Mouse (Mus musculus): ENCODE data around the gene Arih1. TPM values are rescaled to one million over a fixed set of nuclear protein-coding genes. Genes with fewer than 3 reads are reported as not detected.

Arih1 gene
- polyA plus RNA-seq, 1 experiment, result 27.9 TPM

DNA sequence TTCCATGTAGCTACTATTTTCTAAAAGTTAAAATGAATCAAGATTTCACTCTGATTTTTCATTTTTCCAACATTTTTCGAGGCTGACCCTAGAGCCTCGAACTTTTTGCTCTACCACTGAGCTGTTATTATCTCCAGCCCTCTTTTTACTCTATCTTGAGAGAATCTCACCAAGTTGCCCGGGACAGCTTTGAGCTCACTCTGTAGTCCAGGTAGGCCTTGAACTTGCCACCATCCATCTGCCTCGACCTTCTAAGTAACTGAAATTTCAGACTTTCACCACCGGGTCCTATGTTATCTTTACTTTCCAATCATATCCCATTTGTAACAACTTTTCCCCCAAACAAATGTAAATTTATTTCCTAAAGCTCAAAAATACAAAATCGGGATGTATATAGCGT, 1.7 kb downstream of the Arih1 start:
- 2% methylated on average over 7 of the region's 7 CpGs for WGBS
- TF ChIP-seq POLR2A (IDR thresholded peaks at IDR 0.05; ENCODE audit: borderline replicate concordance, control insufficient read depth, low read depth, low read length), result no peak
- H3K27ac ChIP-seq (ENCODE audit: control insufficient read depth, insufficient read depth, low read depth, low read length, poor library complexity), result no peak overlapping the region
- H3K4me3 ChIP-seq (replicated peaks; ENCODE audit: control insufficient read depth, low read depth, low read length), result peak overlapping the region; percentile 46
- H3K4me1 ChIP-seq (ENCODE audit: control insufficient read depth, insufficient read depth, low read length), result no peaks in the 10 kb centered on the region; the same call in 1 of the 2 replicates

DNA sequence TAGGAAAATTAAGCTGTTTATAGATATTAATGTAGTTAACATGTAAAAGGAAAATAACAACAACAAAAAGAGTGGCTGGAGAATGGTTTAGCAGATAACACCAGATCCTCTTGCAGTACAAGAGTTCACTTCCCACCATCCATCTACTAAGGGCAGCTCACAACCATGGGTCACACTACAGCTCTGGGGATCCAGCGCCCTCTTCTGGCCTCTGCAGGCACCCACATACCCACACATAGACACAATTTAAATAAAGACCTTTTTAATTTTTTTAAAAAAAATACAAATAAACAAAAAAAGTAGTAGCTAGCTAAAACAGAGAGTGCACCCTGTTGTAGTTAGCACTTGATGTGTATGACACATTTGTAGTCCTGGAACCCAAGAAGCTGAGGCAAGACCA, 4.0 kb downstream of the Arih1 start:
- Histone ChIP-seq H3K27ac (ENCODE audit: control insufficient read depth, insufficient read depth, low read depth, low read length, poor library complexity) (no peak overlapping the region), H3K4me1 (ENCODE audit: control insufficient read depth, insufficient read depth, low read length) (no peaks in the 10 kb centered on the region; the same call in 1 of the 2 replicates), H3K4me3 (replicated peaks; ENCODE audit: control insufficient read depth, low read depth, low read length) (no peak overlapping the region)
- TF ChIP-seq CTCF (IDR thresholded peaks at IDR 0.05; ENCODE audit: control insufficient read depth, insufficient read depth, low read length), result peak; percentile 76
- TF ChIP-seq POLR2A (IDR thresholded peaks at IDR 0.05; ENCODE audit: borderline replicate concordance, control insufficient read depth, low read depth, low read length), result no peak
- WGBS, result 34% methylated on average over 1 of the region's 1 CpGs

DNA sequence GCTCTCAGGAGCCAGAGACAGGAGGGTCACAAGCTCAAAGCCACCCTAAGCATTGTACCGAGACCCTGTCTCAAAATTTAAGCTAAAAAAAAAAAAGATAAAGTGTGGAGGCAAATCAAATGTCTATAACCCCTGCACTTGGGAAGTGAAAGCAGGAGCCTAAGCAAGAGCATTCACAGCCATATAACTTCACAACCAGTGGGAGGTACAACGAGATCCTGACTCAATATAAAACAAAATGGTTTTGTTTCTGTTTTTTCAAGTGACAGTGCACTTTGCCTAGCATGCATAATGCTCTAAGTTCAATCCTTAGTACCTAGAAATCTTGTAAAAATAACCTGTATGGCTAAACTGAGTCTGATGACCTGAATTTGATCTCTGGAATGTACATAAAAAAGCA, 9.8 kb downstream of the Arih1 start:
- Histone ChIP-seq H3K4me3 (replicated peaks; ENCODE audit: control insufficient read depth, low read depth, low read length) (no peak overlapping the region), H3K4me1 (ENCODE audit: control insufficient read depth, insufficient read depth, low read length) (no peaks in the 10 kb centered on the region; the same call in 1 of the 2 replicates), H3K27ac (ENCODE audit: control insufficient read depth, insufficient read depth, low read depth, low read length, poor library complexity) (no peak overlapping the region)
- no peak for TF ChIP-seq POLR2A (IDR thresholded peaks at IDR 0.05; ENCODE audit: borderline replicate concordance, control insufficient read depth, low read depth, low read length)
- 78% methylated on average over 2 of the region's 2 CpGs for WGBS

DNA sequence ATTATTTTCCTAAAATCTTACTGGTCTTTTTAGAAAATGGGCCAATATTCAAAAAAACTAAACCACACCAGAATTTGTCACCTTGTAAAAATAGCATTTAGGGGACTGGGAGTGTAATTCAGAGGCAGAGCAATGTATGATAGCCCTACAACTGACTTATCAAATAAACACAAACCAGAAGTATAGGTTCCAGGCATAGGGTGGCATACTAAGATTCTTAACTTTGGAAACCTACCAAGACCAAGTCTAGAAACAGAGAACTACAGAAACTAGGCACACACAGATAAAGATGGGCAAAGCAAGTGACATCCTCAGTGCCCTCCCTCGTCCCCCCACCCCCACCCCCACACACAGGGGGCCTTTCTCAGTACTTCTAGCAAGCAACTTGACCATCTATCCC, 11.6 kb downstream of the Arih1 start:
- H3K27ac ChIP-seq (ENCODE audit: control insufficient read depth, insufficient read depth, low read depth, low read length, poor library complexity), result no peak overlapping the region
- no peak overlapping the region for H3K4me3 ChIP-seq (replicated peaks; ENCODE audit: control insufficient read depth, low read depth, low read length)
- TF ChIP-seq CTCF (IDR thresholded peaks at IDR 0.05; ENCODE audit: control insufficient read depth, insufficient read depth, low read length) (no peak), POLR2A (IDR thresholded peaks at IDR 0.05; ENCODE audit: borderline replicate concordance, control insufficient read depth, low read depth, low read length) (no peak)
- 43% methylated on average over 1 of the region's 1 CpGs for WGBS
- H3K4me1 ChIP-seq (ENCODE audit: control insufficient read depth, insufficient read depth, low read length), result no peaks in the 10 kb centered on the region; the same call in 1 of the 2 replicates

DNA sequence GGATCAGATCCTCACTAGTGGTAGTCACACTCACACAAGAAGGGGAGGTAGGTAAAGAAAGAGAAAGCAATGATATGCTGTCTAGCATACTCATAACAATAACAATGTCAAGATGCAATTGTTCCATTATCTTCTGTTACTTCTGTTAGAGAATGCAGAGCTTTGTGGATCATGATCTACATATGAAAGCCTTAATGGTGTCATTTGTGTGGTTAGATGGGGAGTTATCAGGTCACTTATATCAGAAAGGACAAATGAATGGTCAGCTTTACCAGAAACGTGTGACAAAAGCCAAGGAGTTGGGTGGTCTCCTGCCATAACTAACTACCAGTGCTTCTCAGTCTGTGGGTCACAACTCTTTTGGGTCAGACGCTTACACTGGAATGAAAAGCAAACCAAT, 13.2 kb downstream of the Arih1 start:
- TF ChIP-seq CTCF (IDR thresholded peaks at IDR 0.05; ENCODE audit: control insufficient read depth, insufficient read depth, low read length) (no peak), POLR2A (IDR thresholded peaks at IDR 0.05; ENCODE audit: borderline replicate concordance, control insufficient read depth, low read depth, low read length) (no peak)
- 83% methylated on average over 2 of the region's 2 CpGs for WGBS
- H3K27ac ChIP-seq (ENCODE audit: control insufficient read depth, insufficient read depth, low read depth, low read length, poor library complexity), result no peak overlapping the region
- no peaks in the 10 kb centered on the region; the same call in 1 of the 2 replicates for H3K4me1 ChIP-seq (ENCODE audit: control insufficient read depth, insufficient read depth, low read length)
- H3K4me3 ChIP-seq (replicated peaks; ENCODE audit: control insufficient read depth, low read depth, low read length), result no peak overlapping the region

DNA sequence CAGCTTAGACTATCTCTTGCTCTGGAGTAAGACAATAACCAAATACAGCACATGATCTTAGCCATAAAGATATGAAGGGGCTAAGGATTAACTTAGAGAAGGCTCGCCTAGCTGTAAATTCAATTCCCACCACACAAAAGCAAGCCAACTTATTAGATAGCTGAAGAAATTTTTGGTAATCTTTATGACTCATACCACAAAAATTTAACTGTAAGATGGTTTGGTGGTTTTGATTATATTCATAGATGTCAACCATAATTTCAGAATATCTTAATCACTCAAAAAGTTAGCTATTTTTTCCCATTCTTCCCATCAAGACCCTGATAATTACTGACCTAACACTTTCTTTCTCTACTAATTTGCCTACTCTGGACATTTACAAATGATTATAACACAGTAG, 17.0 kb downstream of the Arih1 start:
- WGBS, result 64% methylated on average over 1 of the region's 1 CpGs
- TF ChIP-seq POLR2A (IDR thresholded peaks at IDR 0.05; ENCODE audit: borderline replicate concordance, control insufficient read depth, low read depth, low read length), result no peak
- no peak for TF ChIP-seq CTCF (IDR thresholded peaks at IDR 0.05; ENCODE audit: control insufficient read depth, insufficient read depth, low read length)
- no peak overlapping the region for H3K27ac ChIP-seq (ENCODE audit: control insufficient read depth, insufficient read depth, low read depth, low read length, poor library complexity)
- no peak overlapping the region for H3K4me3 ChIP-seq (replicated peaks; ENCODE audit: control insufficient read depth, low read depth, low read length)
- no peaks in the 10 kb centered on the region; the same call in 1 of the 2 replicates for H3K4me1 ChIP-seq (ENCODE audit: control insufficient read depth, insufficient read depth, low read length)

DNA sequence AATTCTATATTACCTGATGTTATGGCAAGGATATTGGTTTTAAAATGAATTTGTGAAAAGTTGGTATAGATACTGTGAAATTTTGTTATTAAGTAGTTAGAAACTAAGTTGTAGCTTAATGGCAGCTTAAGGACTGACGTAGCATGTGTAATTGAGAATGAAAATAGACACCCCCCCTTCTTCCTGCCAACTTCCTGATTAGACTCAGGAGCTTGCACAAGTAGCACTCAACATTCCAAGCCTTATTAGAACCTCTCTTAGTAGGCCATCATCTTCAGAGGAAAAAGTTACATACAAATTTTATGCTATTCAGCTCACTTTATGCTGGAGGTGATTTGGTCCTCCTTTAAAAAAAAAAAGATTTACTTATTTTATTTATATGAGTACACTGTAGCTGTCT, 22.1 kb downstream of the Arih1 start:
- WGBS, result 43% methylated on average over 1 of the region's 1 CpGs
- Histone ChIP-seq H3K4me3 (replicated peaks; ENCODE audit: control insufficient read depth, low read depth, low read length) (no peak overlapping the region), H3K27ac (ENCODE audit: control insufficient read depth, insufficient read depth, low read depth, low read length, poor library complexity) (no peak overlapping the region), H3K4me1 (ENCODE audit: control insufficient read depth, insufficient read depth, low read length) (no peaks in the 10 kb centered on the region; the same call in 1 of the 2 replicates)
- no peak for TF ChIP-seq POLR2A (IDR thresholded peaks at IDR 0.05; ENCODE audit: borderline replicate concordance, control insufficient read depth, low read depth, low read length)
- TF ChIP-seq CTCF (IDR thresholded peaks at IDR 0.05; ENCODE audit: control insufficient read depth, insufficient read depth, low read length), result no peak

DNA sequence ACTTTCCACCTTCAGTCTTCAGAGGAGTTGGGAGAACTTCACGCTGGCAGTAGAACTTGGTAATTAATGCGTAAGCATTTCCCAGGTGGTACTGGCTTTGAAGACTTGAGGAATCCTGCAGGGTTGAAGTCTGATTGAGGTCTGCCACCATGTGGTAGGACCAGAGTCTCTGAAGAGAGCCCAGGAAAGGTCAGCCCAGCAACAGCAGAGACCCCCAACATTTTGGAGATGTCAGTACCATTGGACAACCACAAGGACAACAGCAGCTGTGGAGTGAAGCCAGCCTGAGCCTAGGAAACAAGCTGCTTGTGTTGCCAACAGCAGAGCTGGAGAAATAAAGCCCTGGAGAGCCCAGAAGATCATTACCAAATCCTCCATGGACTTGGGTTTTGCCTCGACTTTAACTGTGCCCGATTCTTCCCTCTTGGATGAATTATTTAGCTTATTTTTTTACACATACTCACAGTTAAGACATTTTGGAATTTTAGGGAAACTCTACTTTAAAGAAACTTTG, 27.4 kb downstream of the Arih1 start:
- TF ChIP-seq POLR2A (IDR thresholded peaks at IDR 0.05; ENCODE audit: borderline replicate concordance, control insufficient read depth, low read depth, low read length) (no peak), CTCF (IDR thresholded peaks at IDR 0.05; ENCODE audit: control insufficient read depth, insufficient read depth, low read length) (no peak)
- no peak overlapping the region for H3K27ac ChIP-seq (ENCODE audit: control insufficient read depth, insufficient read depth, low read depth, low read length, poor library complexity)
- H3K4me3 ChIP-seq (replicated peaks; ENCODE audit: control insufficient read depth, low read depth, low read length), result no peak overlapping the region
- no peaks in the 10 kb centered on the region; the same call in 1 of the 2 replicates for H3K4me1 ChIP-seq (ENCODE audit: control insufficient read depth, insufficient read depth, low read length)
- WGBS, result 72% methylated on average over 4 of the region's 4 CpGs

DNA sequence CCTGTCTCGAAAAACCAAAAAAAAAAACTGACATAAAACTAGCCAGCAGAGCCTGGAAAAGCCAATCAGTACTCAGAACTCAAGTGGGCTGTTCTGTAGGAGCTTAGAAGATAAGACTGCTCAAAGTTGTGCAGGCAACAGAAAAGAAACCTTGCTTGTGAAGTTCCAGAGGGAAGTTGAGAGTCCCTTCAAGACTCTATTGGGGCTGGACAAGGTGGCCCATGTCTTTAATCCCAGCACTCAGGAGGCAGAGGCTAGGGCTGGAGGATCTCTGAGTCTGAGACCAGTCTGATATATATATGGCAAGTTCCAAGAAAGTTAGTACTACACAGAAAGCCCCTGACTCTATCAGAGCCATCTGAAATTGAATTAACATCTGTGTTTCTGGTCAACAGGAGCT, 28.0 kb downstream of the Arih1 start:
- 71% methylated on average over 1 of the region's 1 CpGs for WGBS
- Histone ChIP-seq H3K4me3 (replicated peaks; ENCODE audit: control insufficient read depth, low read depth, low read length) (no peak overlapping the region), H3K4me1 (ENCODE audit: control insufficient read depth, insufficient read depth, low read length) (no peaks in the 10 kb centered on the region; the same call in 1 of the 2 replicates), H3K27ac (ENCODE audit: control insufficient read depth, insufficient read depth, low read depth, low read length, poor library complexity) (no peak overlapping the region)
- TF ChIP-seq POLR2A (IDR thresholded peaks at IDR 0.05; ENCODE audit: borderline replicate concordance, control insufficient read depth, low read depth, low read length) (no peak), CTCF (IDR thresholded peaks at IDR 0.05; ENCODE audit: control insufficient read depth, insufficient read depth, low read length) (no peak)

All from bone marrow, adult 2 months (tissue).